Mouse (Mus musculus): ENCODE measurements around the gene Mark2. TPM values are rescaled to one million over a fixed set of nuclear protein-coding genes. Genes with fewer than 3 reads are reported as not detected.

The Mark2 gene
- total RNA-seq, 2 experiments from 2014 or later = 23.3 to 70.0 TPM

- peak; percentile 67 for ATAC-seq (replicated peaks; ENCODE audit: poor library complexity)
These were observed 42.6 kb downstream of the Mark2 start for GRCm38 (mm10) chr19:7299052-7299451.

- no peak for ATAC-seq (replicated peaks; ENCODE audit: poor library complexity)
These were observed 45.7 kb downstream of the Mark2 start for GRCm38 (mm10) chr19:7295959-7296358.

- peak; percentile 68 for ATAC-seq (replicated peaks; ENCODE audit: poor library complexity)
These were observed 46.5 kb downstream of the Mark2 start for GRCm38 (mm10) chr19:7295071-7295658.

GRCm38 (mm10) chr19:7294098-7294876 is 47.4 kb downstream of the Mark2 start:
- no peak for ATAC-seq (replicated peaks; ENCODE audit: poor library complexity)

GRCm38 (mm10) chr19:7291958-7292709 is 49.5 kb downstream of the Mark2 start:
- no peak for ATAC-seq (replicated peaks; ENCODE audit: poor library complexity)

GRCm38 (mm10) chr19:7289767-7290166 is 51.9 kb downstream of the Mark2 start:
- ATAC-seq (replicated peaks; ENCODE audit: poor library complexity) = no peak

- no peak for ATAC-seq (replicated peaks; ENCODE audit: poor library complexity)
These were observed 53.4 kb downstream of the Mark2 start for GRCm38 (mm10) chr19:7288288-7288687.

- ATAC-seq (replicated peaks; ENCODE audit: poor library complexity) = no peak
These were observed 54.9 kb downstream of the Mark2 start for GRCm38 (mm10) chr19:7286563-7287315.

- ATAC-seq (replicated peaks; ENCODE audit: poor library complexity) = no peak
These were observed 60.9 kb downstream of the Mark2 start for GRCm38 (mm10) chr19:7280557-7281330.

GRCm38 (mm10) chr19:7279114-7279513 is 62.5 kb downstream of the Mark2 start:
- peak; percentile 76 for ATAC-seq (replicated peaks; ENCODE audit: poor library complexity)

GRCm38 (mm10) chr19:7278200-7278906 is 63.3 kb downstream of the Mark2 start:
- ATAC-seq (replicated peaks; ENCODE audit: poor library complexity) = no peak

- ATAC-seq (replicated peaks; ENCODE audit: poor library complexity) = no peak
These were observed 64.9 kb downstream of the Mark2 start for GRCm38 (mm10) chr19:7276796-7277195.

GRCm38 (mm10) chr19:7276053-7276659 is 65.5 kb downstream of the Mark2 start:
- ATAC-seq (replicated peaks; ENCODE audit: poor library complexity) = no peak

- no peak for ATAC-seq (replicated peaks; ENCODE audit: poor library complexity)
These were observed 66.4 kb downstream of the Mark2 start for GRCm38 (mm10) chr19:7275131-7275789.

GRCm38 (mm10) chr19:7274326-7274990 is 67.2 kb downstream of the Mark2 start:
- 0 out of 2 replicates have a peak, but pooled peaks have one; percentile 20 for ATAC-seq (replicated peaks; ENCODE audit: poor library complexity)

GRCm38 (mm10) chr19:7273486-7273885 is 68.2 kb downstream of the Mark2 start:
- peak; percentile 45; the same call in 1 of the 2 replicates for ATAC-seq (replicated peaks; ENCODE audit: poor library complexity)

- ATAC-seq (replicated peaks; ENCODE audit: poor library complexity) = no peak
These were observed 72.2 kb downstream of the Mark2 start for GRCm38 (mm10) chr19:7269290-7270044.
